Mouse (Mus musculus): ENCODE measurements around the gene Mfsd13b. TPM values are rescaled to one million over a fixed set of nuclear protein-coding genes. Genes with fewer than 3 reads are reported as not detected.

The Mfsd13b gene
- 0.87 and 1.9 TPM in 2 replicates for polyA plus RNA-seq (2012; rRNA removed; ENCODE audit: low replicate concordance)

GRCm38 (mm10) chr7:120982200-120982841 is at the start of gene Mfsd13b, which contains the start of gene Cdr2:
Gene Mfsd13b, plus strand, starts transcription at chr7:120982509.
Gene Cdr2, minus strand, starts transcription at chr7:120982312.

GRCm38 (mm10) chr7:121033856-121034652 is 51.7 kb downstream of the Mfsd13b start, which contains the start of gene Mettl9:
Gene Mettl9, plus strand, starts transcription at chr7:121034445.

Other genes starting within 250 kb of the Mfsd13b start
- 2.4 and 9.3 TPM in 2 replicates for gene Vwa3a, start 243.2 kb upstream of the Mfsd13b start, polyA plus RNA-seq (2012; rRNA removed; ENCODE audit: low replicate concordance)
- 0.39 TPM in 1 of 2 replicates, not detected in the other for gene Gm5737, start 170.1 kb upstream of the Mfsd13b start, polyA plus RNA-seq (2012; rRNA removed; ENCODE audit: low replicate concordance)
- gene Eef2k, start 139.7 kb upstream of the Mfsd13b start, polyA plus RNA-seq (2012; rRNA removed; ENCODE audit: low replicate concordance): 27.3 and 36.5 TPM in 2 replicates
- 14.1 and 26.2 TPM in 2 replicates for gene Polr3e, start 64.8 kb upstream of the Mfsd13b start, polyA plus RNA-seq (2012; rRNA removed; ENCODE audit: low replicate concordance)
- 29.7 and 48.8 TPM in 2 replicates for gene Cdr2, start 197 bp upstream of the Mfsd13b start, polyA plus RNA-seq (2012; rRNA removed; ENCODE audit: low replicate concordance)
- 23.7 and 35.2 TPM in 2 replicates for gene Mettl9, start 51.9 kb downstream of the Mfsd13b start, polyA plus RNA-seq (2012; rRNA removed; ENCODE audit: low replicate concordance)
- gene Igsf6, start 92.1 kb downstream of the Mfsd13b start, polyA plus RNA-seq (2012; rRNA removed; ENCODE audit: low replicate concordance): 2.7 and 2.8 TPM in 2 replicates
- 0.04 and 0.23 TPM in 2 replicates for gene Otoa, start 99.1 kb downstream of the Mfsd13b start, polyA plus RNA-seq (2012; rRNA removed; ENCODE audit: low replicate concordance)

All from subcutaneous adipose tissue, adult 2 months (tissue).